Mouse (Mus musculus) c-Kit-positive CD71-positive TER-119-negative erythroid progenitor cells, embryonic 14.5 days (primary cell): ENCODE results near the gene Vps35l.

Experiments used
- DNase-seq: peaks from one replicate; pipeline ENCODE4 v3.0.0-alpha.2; 2013; ENCODE audit warnings: low read depth

Vps35l gene

GRCm38 (mm10) chr7:118883957-118884356, 143.9 kb downstream of the Vps35l start:
- DNase-seq, result no peak

DNA sequence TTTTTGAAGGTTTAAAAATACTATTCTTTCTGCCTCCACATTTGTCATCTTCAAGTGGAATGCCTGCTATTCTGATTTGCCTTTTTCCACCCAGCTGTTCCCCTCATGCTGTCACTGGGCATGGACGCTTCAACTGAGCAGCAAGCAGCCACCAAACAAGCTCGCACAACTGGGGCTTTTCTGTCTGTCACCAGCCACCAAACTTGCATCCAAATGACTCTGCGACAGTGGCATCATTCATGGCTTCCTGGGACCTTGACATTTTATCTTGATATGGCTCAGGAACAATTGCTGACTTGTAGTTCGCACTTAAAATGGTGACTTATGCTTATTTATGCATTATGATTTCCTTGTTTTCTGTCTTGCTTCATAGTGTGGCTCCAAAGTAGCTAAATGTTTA, 144.9 kb downstream of the Vps35l start:
- no peak for DNase-seq

DNA sequence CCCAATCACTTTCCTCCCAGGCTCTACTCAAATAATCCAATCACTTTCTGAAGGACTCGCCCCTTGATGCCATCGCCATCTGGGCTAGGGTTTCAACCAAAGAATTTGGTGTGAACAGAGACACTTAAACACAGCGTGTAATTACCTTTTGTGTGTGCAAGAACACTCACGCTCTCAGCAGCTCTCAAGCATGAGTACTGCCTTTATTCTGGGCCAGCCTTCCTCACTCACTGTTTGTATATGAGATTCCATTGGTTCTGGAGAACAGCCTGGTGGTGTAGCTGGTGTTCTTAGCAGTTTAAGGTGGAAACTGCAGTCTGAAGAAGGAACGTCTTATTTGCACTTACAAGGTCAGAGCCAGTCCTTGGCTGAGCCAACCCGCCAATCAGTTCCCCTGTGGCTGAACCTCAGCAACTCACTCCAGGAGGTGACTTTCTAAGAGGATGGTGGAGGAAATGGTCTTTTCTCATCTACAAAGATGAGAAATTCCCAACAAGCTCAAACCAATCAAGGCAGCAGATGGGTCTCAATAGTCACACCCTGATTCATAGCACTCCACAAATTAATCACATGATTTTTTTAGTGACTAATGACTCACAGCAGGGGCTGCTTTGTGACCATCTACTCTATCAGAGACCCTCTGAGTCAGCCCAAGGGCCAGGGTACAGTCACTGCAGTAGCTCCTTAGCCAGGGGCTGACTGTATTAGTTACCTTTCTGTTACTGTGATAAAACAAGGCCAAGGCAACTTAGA, 147.5 kb downstream of the Vps35l start:
- no peak for DNase-seq

DNA sequence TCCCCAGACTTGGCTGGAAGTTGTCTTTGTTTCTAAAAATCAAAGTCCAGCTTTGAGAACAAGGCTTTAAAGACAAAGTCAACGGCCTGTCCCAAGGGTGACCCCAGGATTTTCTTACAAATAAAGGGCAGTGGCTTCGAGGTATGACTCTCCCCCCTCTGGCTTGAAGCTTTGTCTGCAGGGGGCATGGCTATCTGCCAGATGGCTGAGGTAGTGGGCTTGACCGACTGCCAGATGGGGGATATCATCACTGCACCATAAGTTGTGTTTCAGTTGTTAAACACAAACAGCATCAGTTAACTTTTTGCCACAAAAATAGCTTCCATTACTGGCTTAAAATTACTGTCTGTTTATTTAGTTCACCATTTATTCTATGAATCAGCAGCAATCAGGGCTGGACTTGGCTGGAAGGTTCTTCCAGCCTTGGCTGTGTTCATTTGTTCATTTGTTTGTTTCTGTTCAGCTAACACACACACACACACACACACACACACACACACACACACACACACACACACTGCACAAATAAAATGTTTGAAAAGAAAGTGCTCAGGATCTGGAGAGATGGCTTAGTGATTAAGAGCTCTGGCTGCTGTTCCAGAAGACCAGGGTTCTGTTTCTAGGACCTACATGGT, 149.1 kb downstream of the Vps35l start:
- no peak for DNase-seq
